Mouse (Mus musculus): Measurements from ENCODE around the gene Skida1.

- TF ChIP-seq CTCF (IDR thresholded peaks at IDR 0.05; ENCODE audit: extremely low read depth, insufficient read depth, low read length) (no peak), POLR2A (IDR thresholded peaks at IDR 0.05; ENCODE audit: extremely low read depth, insufficient read depth, low read length) (no peak)
Observed at GRCm38 (mm10) chr2:18026116-18026947, 22.5 kb downstream of the Skida1 start.
